Mouse (Mus musculus): ENCODE results near the gene Dmbx1.

DNA sequence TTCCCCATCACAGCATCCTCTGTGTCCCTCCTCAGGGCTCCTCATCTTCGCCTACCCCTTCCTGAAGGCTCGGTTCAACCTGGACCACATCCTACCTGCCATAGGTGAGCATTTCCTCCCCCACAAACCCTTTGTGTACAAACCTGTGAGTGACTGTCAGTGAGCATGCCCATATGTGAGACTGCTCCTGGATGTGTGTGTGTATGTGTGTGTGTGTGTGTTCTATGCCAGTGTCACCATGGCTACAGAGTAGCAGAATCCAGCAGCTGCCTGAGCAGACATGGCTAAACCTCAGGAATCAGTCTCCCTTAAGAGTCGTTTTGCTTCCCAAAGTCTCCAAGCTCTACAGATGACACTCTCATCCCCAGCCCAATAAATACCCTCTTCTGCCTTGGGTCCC, 53.9 kb downstream of the Dmbx1 start:
- TF ChIP-seq CTCF (IDR thresholded peaks at IDR 0.05; ENCODE audit: low read depth): no peak
- TF ChIP-seq EP300 (IDR thresholded peaks at IDR 0.05; ENCODE audit: low read depth): no peak

Measured in heart, postnatal 0 days (tissue).